ENCODE assay signal across 10 mouse cellular contexts in genomic region chr4:130084331-130084945, GRCm38 (mm10). TPM values are rescaled to one million over a fixed set of nuclear protein-coding genes. Genes with fewer than 3 reads are reported as not detected.
DNase-seq lines count a peak whose midpoint lies in the region; ATAC-seq lines count a peak whose summit lies in the region.
"Had no signal": no experiment of that assay in that cellular context is flagged by ENCODE, and none has a peak within 500 bp of the region (broad histone marks: within the 10 kb centered on the region; RNA-seq: fewer than 3 reads in every experiment).

No protein-coding gene starts in this region.

- peaks cover 44% of the 10 kb centered on the region for H3K27me3 ChIP-seq in heart, embryonic 11.5 days (ENCODE audit: control insufficient read depth, insufficient read depth, low read length)
- peaks cover 22% of the 10 kb centered on the region for H3K27me3 ChIP-seq in heart, embryonic 14.5 days (ENCODE audit: control insufficient read depth, insufficient read depth, low read length)

- DNase-seq in heart, adult 11 months = peak; percentile 95
- DNase-seq in urinary bladder, postnatal 14 days (ENCODE audit: low spot score) = peak; percentile 67
- DNase-seq in urinary bladder, postnatal 10 days (ENCODE audit: low spot score) = no peak
- no peak for DNase-seq in testis, postnatal 10 days (ENCODE audit: low spot score)
- no peak for DNase-seq in spleen, adult 12 weeks (ENCODE audit: low spot score)
- DNase-seq: kidney, postnatal 25 days had no signal

- no peak for ATAC-seq in heart, embryonic 11.5 days (replicated peaks; ENCODE audit: insufficient number of reproducible peaks, low FRiP score, low TSS enrichment)
- peak; percentile 29; the same call in 1 of the 2 replicates for ATAC-seq in heart, embryonic 14.5 days (ENCODE audit: insufficient number of reproducible peaks, insufficient read depth, low FRiP score, low read depth)
- ATAC-seq in erythroid progenitor cell, adult 5-6 weeks (replicated peaks; ENCODE audit: low FRiP score, poor library complexity, severe bottlenecking) = no peak

- 51% methylated on average over 7 of the region's 7 CpGs for WGBS in heart, embryonic 11.5 days (ENCODE audit: insufficient replicate concordance)
- WGBS in heart, embryonic 14.5 days = 44% methylated on average over 7 of the region's 7 CpGs

- no peak overlapping the region for H3K9ac ChIP-seq in heart, embryonic 11.5 days (ENCODE audit: low read depth, low read length)
- H3K9ac ChIP-seq in heart, embryonic 14.5 days (ENCODE audit: low read length) = 0 out of 2 replicates have a peak overlapping the region, but pooled peaks have one; percentile 5

- H3K27ac ChIP-seq in heart, embryonic 11.5 days (ENCODE audit: low read depth, low read length) = no peak overlapping the region
- H3K27ac ChIP-seq in heart, embryonic 14.5 days (replicated peaks in 1 of 2; ENCODE audit: control insufficient read depth in 1 of 2, insufficient read depth in 1 of 2, low read depth in 2 of 2, low read length in 2 of 2) = peak overlapping the region in 1 of 2 experiments; percentile 24; a peak in 1 of 4 replicates

- H3K9me3 ChIP-seq in heart, embryonic 11.5 days (replicated peaks; ENCODE audit: control insufficient read depth, low read length) = no peaks in the 10 kb centered on the region
- H3K9me3 ChIP-seq in heart, embryonic 14.5 days (ENCODE audit: control insufficient read depth, low read length) = no peaks in the 10 kb centered on the region

- peaks cover 8% of the 10 kb centered on the region for H3K4me1 ChIP-seq in heart, embryonic 11.5 days (ENCODE audit: control insufficient read depth, insufficient read depth, low read length)
- peaks cover 12 to 14% of the 10 kb centered on the region in 2 experiments for H3K4me1 ChIP-seq in heart, embryonic 14.5 days (ENCODE audit: control insufficient read depth in 2 of 2, insufficient read depth in 2 of 2, low read length in 2 of 2)

- no peak overlapping the region for H3K4me3 ChIP-seq in heart, embryonic 11.5 days (ENCODE audit: low read depth, low read length)
- no peak overlapping the region for H3K4me3 ChIP-seq in heart, embryonic 14.5 days (ENCODE audit: control insufficient read depth in 1 of 2, insufficient read depth in 1 of 2, low read depth in 1 of 2, low read length in 2 of 2)

- no peak overlapping the region for H3K4me2 ChIP-seq in heart, embryonic 11.5 days
- no peak overlapping the region for H3K4me2 ChIP-seq in heart, embryonic 14.5 days (ENCODE audit: low read length)

- H3K36me3 ChIP-seq in heart, embryonic 11.5 days (ENCODE audit: control insufficient read depth, insufficient read depth, low read length) = no peaks in the 10 kb centered on the region
- H3K36me3 ChIP-seq in heart, embryonic 14.5 days (ENCODE audit: control insufficient read depth, insufficient read depth, low read length) = no peaks in the 10 kb centered on the region

RNA-seq across cellular contexts. Expression of gene Pef1, which starts 17.9 kb away (rescaled TPM):
- 58.0 and 65.2 TPM in 2 replicates for polyA plus RNA-seq in heart, embryonic 11.5 days (2014; fragmentation: Nextera tagmentation; extraction: Ambion mirVana)
- 67.0 and 68.0 TPM in 2 replicates for polyA plus RNA-seq in heart, embryonic 14.5 days (2014; fragmentation: Nextera tagmentation; extraction: Ambion mirVana)
- total RNA-seq in erythroid progenitor cell, adult 5-6 weeks (2015; ENCODE audit: low replicate concordance) = 44.7 and 45.3 TPM in 2 replicates
- total RNA-seq in erythroid progenitor cell, adult 5-6 weeks (2017; ENCODE audit: low replicate concordance) = 8.9 and 10.3 TPM in 2 replicates

RNA-seq across cellular contexts. Expression of gene Col16a1, which starts 36.8 kb away (rescaled TPM):
- 15.4 and 15.9 TPM in 2 replicates for polyA plus RNA-seq in heart, embryonic 11.5 days (2014; fragmentation: Nextera tagmentation; extraction: Ambion mirVana)
- polyA plus RNA-seq in heart, embryonic 14.5 days (2014; fragmentation: Nextera tagmentation; extraction: Ambion mirVana) = 27.9 and 37.1 TPM in 2 replicates
- total RNA-seq in erythroid progenitor cell, adult 5-6 weeks (2015; ENCODE audit: low replicate concordance) = 5.8 TPM in 1 of 2 replicates, not detected in the other
- not detected in 2 replicates for total RNA-seq in erythroid progenitor cell, adult 5-6 weeks (2017; ENCODE audit: low replicate concordance)
- total RNA-seq: neutrophil, adult 5-6 weeks had no signal

RNA-seq across cellular contexts. Expression of gene Hcrtr1, which starts 54.7 kb away (rescaled TPM):
- 0.07 and 0.20 TPM in 2 replicates for polyA plus RNA-seq in heart, embryonic 11.5 days (2014; fragmentation: Nextera tagmentation; extraction: Ambion mirVana)
- polyA plus RNA-seq in heart, embryonic 14.5 days (2014; fragmentation: Nextera tagmentation; extraction: Ambion mirVana) = 0.15 TPM in 1 of 2 replicates, not detected in the other
- total RNA-seq in erythroid progenitor cell, adult 5-6 weeks (2015; ENCODE audit: low replicate concordance) = not detected in 2 replicates
- total RNA-seq in erythroid progenitor cell, adult 5-6 weeks (2017; ENCODE audit: low replicate concordance) = not detected in 2 replicates
- total RNA-seq: neutrophil, adult 5-6 weeks had no signal

Comparison
In these comparisons a context has a peak if more than half of its experiments do, and no peak if none do; other contexts are left out.
1. DNase-seq: peak in heart, adult 11 months (single experiment) and urinary bladder, postnatal 14 days (single experiment); none in urinary bladder, postnatal 10 days (single experiment), testis, postnatal 10 days (single experiment) and spleen, adult 12 weeks (single experiment).